22 mouse cellular contexts compared by ENCODE assay signal in the genomic region with DNA sequence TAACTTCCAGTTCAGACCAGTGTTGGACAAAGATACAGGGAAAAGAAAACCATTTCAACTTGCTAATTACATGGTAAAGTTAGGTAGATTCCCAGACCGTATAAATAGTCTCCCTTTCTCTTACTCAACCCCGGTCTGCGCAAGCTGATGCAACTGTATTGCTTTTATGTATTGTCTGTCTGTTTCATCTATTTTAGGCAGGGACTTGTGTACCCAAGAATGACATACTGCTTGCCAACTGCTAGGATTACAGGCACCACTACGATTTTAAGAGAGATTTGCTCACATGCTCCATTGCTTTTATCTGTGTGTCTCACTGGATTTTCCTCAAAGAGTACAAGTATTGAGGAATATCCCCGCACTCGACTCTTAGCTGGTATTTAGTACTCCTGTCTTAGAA. TPM values are rescaled to one million over a fixed set of nuclear protein-coding genes. Genes with fewer than 3 reads are reported as not detected.
"Had no signal": no experiment of that assay in that cellular context is flagged by ENCODE, and none has a peak within 500 bp of the region (broad histone marks: within the 10 kb centered on the region; RNA-seq: fewer than 3 reads in every experiment).

No protein-coding gene starts in this region.

- H3K9ac ChIP-seq: hindbrain, embryonic 12.5 days; limb, embryonic 12.5 days; liver, embryonic 14.5 days had no signal

- H3K9me3 ChIP-seq: heart, embryonic 10.5 days; heart, embryonic 12.5 days; hindbrain, embryonic 12.5 days; limb, embryonic 10.5 days had no signal

- H3K27me3 ChIP-seq: heart, embryonic 12.5 days; hindbrain, embryonic 12.5 days; kidney, embryonic 15.5 days; limb, embryonic 12.5 days had no signal

- H3K27ac ChIP-seq: kidney, embryonic 15.5 days; limb, embryonic 12.5 days; liver, embryonic 14.5 days had no signal

- DNase-seq: gastrocnemius, adult 2 months; gastrocnemius, postnatal 10 days; gastrocnemius, postnatal 25 days; heart, adult 18-20 months; heart, postnatal 10 days; heart, postnatal 4 days; kidney, adult 11 months; kidney, adult 2 months; kidney, adult 9 months; kidney, postnatal 14 days; kidney, postnatal 36 days; layer of hippocampus, adult 9-11 months; layer of hippocampus, postnatal 36 days; liver had no signal

RNA-seq across cellular contexts. Expression of a gene that starts 18.6 kb away (rescaled TPM):
- total RNA-seq: granulocyte monocyte progenitor cell, adult 5-6 weeks had no signal
